ENCODE assay signal across 26 mouse cellular contexts in the genomic region with DNA sequence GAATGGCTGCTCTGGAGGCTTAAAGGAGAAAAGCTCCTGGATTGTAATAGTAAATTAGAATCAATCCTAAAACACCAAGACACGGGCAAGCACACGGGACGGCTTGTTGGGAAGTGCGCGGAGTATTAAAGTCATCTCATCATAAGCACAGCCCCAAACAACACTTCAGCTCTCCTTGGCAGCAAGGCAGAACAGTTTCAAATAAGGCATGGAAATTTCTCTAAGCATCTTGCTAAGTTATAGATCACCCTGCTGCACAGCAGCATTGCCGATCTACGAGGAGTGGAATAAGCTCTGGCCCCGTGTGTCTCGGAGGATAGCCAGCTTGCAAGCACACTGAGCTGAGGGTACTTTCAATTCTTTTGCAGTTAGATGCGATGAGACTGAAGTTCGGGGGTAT. TPM values are rescaled to one million over a fixed set of nuclear protein-coding genes. Genes with fewer than 3 reads are reported as not detected.
DNase-seq lines count a peak whose midpoint lies in the region; ATAC-seq lines count a peak whose summit lies in the region.
"Had no signal": no experiment of that assay in that cellular context is flagged by ENCODE, and none has a peak within 500 bp of the region (broad histone marks: within the 10 kb centered on the region; RNA-seq: fewer than 3 reads in every experiment).

No protein-coding gene starts in this region.

- peak; percentile 22 for DNase-seq in heart, adult 11 months
- DNase-seq in heart, postnatal 4 days: no peak
- DNase-seq in lung, postnatal 14 days: no peak
- DNase-seq in kidney, postnatal 25 days: no peak
- DNase-seq in spleen, adult 12 weeks (ENCODE audit: low spot score): no peak
- DNase-seq: adrenal gland, adult 8-10 months; adrenal gland, postnatal 36 days; B cell, adult 2 months; cerebellum, adult 11 months; cerebellum, adult 8-10 months; cerebellum, postnatal 14 days; embryo, embryonic 11 days; gastrocnemius, adult 2 months; gastrocnemius, postnatal 25 days; heart, adult 18-20 months; heart, postnatal 10 days had no signal

- H3K36me3 ChIP-seq in lung, embryonic 16.5 days (ENCODE audit: control insufficient read depth, insufficient read depth, low read length): no peaks in the 10 kb centered on the region
- H3K36me3 ChIP-seq in stomach, embryonic 15.5 days: no peaks in the 10 kb centered on the region
- H3K36me3 ChIP-seq: embryonic facial prominence, embryonic 15.5 days; forebrain, embryonic 10.5 days; G1E; heart, embryonic 10.5 days had no signal

- H3K9me3 ChIP-seq in lung, embryonic 16.5 days (ENCODE audit: control insufficient read depth, low read length): no peaks in the 10 kb centered on the region
- no peaks in the 10 kb centered on the region for H3K9me3 ChIP-seq in stomach, embryonic 15.5 days
- H3K9me3 ChIP-seq: embryonic facial prominence, embryonic 15.5 days; forebrain, embryonic 10.5 days; G1E; heart, embryonic 10.5 days had no signal

- no peak overlapping the region for H3K4me3 ChIP-seq in lung, embryonic 16.5 days (ENCODE audit: low read length)
- H3K4me3 ChIP-seq in stomach, embryonic 15.5 days (replicated peaks): no peak overlapping the region
- H3K4me3 ChIP-seq: embryonic facial prominence, embryonic 15.5 days; erythroblast, embryonic 14.5 days; forebrain, embryonic 10.5 days; gastrocnemius, adult 2 months; heart, embryonic 10.5 days had no signal

- no peaks in the 10 kb centered on the region for H3K27me3 ChIP-seq in lung, embryonic 16.5 days (ENCODE audit: control insufficient read depth, insufficient read depth, low read depth, low read length)
- no peaks in the 10 kb centered on the region for H3K27me3 ChIP-seq in stomach, embryonic 15.5 days (replicated peaks)
- H3K27me3 ChIP-seq: embryonic facial prominence, embryonic 15.5 days had no signal

- no peaks in the 10 kb centered on the region for H3K4me1 ChIP-seq in lung, embryonic 16.5 days (replicated peaks; ENCODE audit: control insufficient read depth, insufficient read depth, low read length)
- no peaks in the 10 kb centered on the region for H3K4me1 ChIP-seq in stomach, embryonic 15.5 days
- H3K4me1 ChIP-seq: embryonic facial prominence, embryonic 15.5 days; forebrain, embryonic 10.5 days; heart, embryonic 10.5 days had no signal

- H3K27ac ChIP-seq in lung, embryonic 16.5 days (ENCODE audit: low read length): peak overlapping the region; percentile 65; the same call in 1 of the 2 replicates
- peak overlapping the region; percentile 53; the same call in 1 of the 2 replicates for H3K27ac ChIP-seq in stomach, embryonic 15.5 days
- H3K27ac ChIP-seq: embryonic facial prominence, embryonic 15.5 days; forebrain, embryonic 10.5 days; gastrocnemius, adult 2 months; heart, embryonic 10.5 days; hindbrain, embryonic 14.5 days had no signal

- 63% methylated on average over 11 of the region's 11 CpGs for WGBS in lung, embryonic 16.5 days
- WGBS in stomach, embryonic 15.5 days: 65% methylated on average over 11 of the region's 11 CpGs

- H3K4me2 ChIP-seq in lung, embryonic 16.5 days (ENCODE audit: low read depth, low read length): no peak overlapping the region
- H3K4me2 ChIP-seq in stomach, embryonic 15.5 days: no peak overlapping the region
- H3K4me2 ChIP-seq: embryonic facial prominence, embryonic 15.5 days; hindbrain, embryonic 14.5 days had no signal

- H3K9ac ChIP-seq in lung, embryonic 16.5 days (ENCODE audit: low read length): no peak overlapping the region
- H3K9ac ChIP-seq in stomach, embryonic 15.5 days: no peak overlapping the region
- H3K9ac ChIP-seq: embryonic facial prominence, embryonic 15.5 days; hindbrain, embryonic 14.5 days had no signal

- ATAC-seq in lung, embryonic 16.5 days (ENCODE audit: low read depth): peak; percentile 62; the same call in 1 of the 2 replicates
- ATAC-seq in stomach, embryonic 15.5 days (ENCODE audit: insufficient read depth, low FRiP score, low read depth): no peak
- ATAC-seq: CD4-positive, CD25-positive, alpha-beta regulatory T cell, adult 4 months; forebrain, embryonic 14.5 days had no signal

RNA-seq across cellular contexts. Expression of a gene that starts 13.8 kb away (rescaled TPM):
- total RNA-seq in heart, postnatal 4 days (2021): 1 to 10 TPM; 2.4 to 2.6 TPM
- polyA plus RNA-seq in lung, embryonic 16.5 days (2015; fragmentation: Nextera tagmentation; extraction: Ambion mirVana): 4.6 and 5.2 TPM in 2 replicates
- 3.8 and 4.1 TPM in 2 replicates for polyA plus RNA-seq in stomach, embryonic 15.5 days (2015; fragmentation: Nextera tagmentation; extraction: Ambion mirVana)
- polyA plus RNA-seq: CD4-positive, CD25-positive, alpha-beta regulatory T cell, adult 4 months; erythroblast, embryonic 14.5 days; G1E had no signal
